Mouse (Mus musculus): ENCODE measurements at regions not wholly inside any gene's neighbourhood (a gene's known extent, or its start where the extent isn't known, plus 50 kb on each side); places are given as distances from the start of the nearest gene placed in this dataset.

DNA sequence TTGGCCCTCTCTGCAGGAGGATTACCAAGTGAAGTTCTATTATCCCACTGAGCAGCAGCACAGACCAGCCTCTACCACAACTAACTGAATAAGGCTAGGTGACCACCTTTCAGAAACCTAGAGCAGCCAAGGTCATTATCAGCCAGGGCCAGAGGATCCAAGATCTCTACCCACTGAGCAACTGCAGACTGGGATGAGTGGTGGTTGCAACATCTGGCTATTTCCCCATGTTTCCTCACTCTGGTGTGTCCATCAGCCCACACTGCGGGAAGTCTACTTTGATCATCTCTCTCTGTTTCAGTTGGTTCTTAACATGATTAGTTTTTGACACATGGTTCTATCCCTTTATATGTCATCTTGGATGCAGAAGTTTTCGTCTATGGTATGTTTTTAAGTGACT is 157.2 kb downstream of the Cog6 start:
- no peak for DNase-seq

DNA sequence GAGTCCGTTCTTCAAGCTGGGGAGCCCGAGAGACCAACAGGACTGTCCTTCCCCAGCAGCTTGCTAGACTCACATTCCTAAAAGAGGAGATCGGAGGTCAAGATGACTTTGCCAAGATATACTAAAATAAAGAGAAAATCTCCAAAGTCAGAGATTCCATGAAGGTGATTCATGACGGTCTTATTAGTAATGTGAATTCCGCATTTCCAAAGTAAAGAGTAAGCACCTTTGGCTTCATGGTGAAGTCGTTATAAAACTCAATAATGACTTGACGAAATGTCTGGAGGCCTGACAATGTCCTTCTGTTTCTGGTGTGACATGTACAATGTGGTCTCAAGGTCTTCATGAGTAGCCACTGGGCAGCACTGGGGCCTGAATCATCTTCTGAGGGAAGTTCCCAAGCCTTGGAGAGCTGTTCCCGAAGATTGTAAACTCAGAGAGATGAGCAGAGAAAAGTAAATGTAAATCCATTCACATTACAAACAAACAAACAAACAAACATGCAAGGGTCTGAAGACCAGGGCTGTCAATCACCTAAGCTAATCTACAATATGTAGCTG is 157.7 kb downstream of the Cog6 start:
- DNase-seq = no peak

GRCm38 (mm10) chr3:52858259-52858658 is 158.8 kb downstream of the Cog6 start:
- no peak for DNase-seq

GRCm38 (mm10) chr3:52857076-52857475 is 160.0 kb downstream of the Cog6 start:
- DNase-seq = no peak

- no peak for DNase-seq
These were observed 162.5 kb downstream of the Cog6 start for GRCm38 (mm10) chr3:52854560-52854959.

DNA sequence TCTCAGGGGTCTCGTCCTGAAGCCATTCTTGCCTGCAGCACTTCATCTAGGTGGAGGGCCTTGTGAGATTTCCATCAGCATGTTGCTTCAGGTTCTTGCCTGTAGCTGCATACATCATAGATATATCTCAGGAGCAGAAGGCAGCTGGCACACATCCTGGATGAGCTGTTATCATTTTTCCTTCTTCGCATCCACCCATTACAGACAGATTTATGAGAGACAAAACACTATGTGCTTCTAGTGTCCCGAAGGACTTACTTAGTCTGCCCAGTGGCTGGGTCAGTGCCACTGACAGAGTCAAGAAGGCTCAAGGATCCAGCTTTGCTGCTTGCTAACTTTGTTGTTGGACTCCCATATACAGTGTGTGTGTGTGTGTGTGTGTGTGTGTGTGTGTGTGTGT is 163.9 kb downstream of the Cog6 start:
- no peak for DNase-seq

GRCm38 (mm10) chr3:52845166-52845565 is 171.9 kb downstream of the Cog6 start:
- DNase-seq = no peak

GRCm38 (mm10) chr3:52843998-52844397 is 173.0 kb downstream of the Cog6 start:
- DNase-seq = peak; percentile 89

- DNase-seq = no peak
These were observed 174.1 kb downstream of the Cog6 start for GRCm38 (mm10) chr3:52842866-52843425.

DNA sequence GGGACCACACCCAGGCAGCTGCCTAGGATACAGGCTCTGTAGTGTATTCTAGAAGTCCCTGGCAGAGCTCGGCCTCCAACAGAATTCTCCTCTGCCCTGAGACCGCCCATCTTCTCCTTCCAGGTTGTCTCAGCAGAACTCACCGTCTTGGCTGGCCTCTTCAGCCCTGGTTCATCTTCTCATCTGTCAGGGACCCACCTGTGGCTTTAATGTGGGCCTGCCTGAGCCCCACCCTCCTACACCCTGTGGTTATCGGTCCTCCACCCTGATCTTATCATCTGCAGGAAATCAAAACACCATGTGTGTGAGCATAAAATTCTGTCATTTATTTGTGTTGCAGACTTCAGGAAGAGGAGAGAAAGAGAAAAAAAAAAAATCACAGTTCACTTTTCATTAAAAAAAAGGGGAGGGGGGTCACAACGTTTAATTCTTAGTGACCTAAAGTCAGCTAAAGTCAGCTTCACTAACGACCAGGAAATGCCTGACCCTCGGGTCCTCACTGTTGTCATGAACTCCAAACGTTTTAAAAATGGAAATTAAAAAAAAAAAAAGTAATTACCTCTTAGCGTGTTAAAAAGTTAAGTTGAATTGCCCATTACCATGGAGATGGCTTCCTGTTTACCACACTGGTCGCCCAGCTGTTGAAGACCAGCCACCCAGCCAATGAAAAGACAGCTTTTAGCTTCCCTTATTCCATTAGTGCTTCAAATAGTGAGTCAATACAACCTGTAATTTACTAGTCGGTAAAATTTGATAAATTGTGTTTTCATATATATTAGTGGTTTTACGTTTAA is 176.7 kb downstream of the Cog6 start:
- DNase-seq = no peak

- no peak for DNase-seq
These were observed 179.0 kb downstream of the Cog6 start for GRCm38 (mm10) chr3:52838020-52838419.

DNA sequence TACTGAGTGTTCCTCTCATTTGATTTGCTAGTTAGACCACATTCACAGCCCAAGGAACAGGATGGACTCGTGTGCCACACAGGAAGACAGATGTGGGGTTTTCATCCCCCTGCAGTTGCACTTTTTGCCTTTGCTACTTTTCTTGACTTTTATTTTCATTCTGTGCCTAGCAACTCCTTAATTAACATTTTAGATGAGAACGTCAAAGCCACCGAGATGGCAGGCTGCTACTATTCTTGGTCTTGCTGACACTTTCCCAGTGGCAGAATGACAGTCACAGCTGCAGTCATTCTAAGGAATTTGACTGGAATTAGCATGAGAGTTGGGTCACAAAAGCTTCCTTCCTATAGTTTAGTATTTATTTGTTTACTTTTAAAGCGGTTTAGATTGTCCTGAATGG is 179.5 kb downstream of the Cog6 start:
- no peak for DNase-seq

DNA sequence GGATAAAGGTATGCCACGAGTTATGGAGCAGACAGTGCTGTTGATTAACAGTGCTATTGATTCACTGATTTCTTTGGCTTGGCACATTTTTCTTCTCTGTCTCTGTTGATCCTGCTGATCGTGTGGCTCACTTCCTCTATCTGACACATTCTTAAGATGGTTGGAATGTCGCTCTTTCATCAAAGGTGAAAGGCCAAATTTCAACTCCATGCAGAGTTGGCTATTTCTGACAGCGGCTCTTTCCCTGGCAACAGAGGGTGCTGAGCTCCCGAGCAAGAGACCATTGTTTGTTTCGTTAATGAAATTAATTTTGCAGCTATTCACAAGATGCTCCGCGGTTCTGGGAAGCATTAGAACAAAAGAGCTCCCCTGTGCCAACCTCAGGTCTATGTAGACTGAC is 180.3 kb downstream of the Cog6 start:
- peak; percentile 54 for DNase-seq

DNA sequence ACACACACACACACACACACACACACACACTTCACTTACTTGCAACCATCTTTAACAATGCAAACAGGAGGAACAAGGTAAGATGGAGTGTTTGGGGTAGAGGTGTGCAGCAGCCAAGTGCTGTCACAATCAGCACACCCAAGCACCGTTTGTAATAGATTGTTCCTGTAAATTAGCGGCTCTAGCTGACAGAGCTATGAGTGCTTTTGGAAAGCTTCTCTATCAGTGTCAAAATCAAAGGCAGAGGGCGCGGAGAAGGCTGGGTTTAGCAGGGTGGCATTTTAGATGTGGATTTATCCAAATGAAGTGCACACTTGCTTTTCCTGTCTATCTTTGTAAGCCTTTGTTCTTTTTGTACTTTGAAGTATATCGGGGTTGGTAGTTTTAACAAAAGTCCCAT is 184.6 kb downstream of the Cog6 start:
- no peak for DNase-seq

DNA sequence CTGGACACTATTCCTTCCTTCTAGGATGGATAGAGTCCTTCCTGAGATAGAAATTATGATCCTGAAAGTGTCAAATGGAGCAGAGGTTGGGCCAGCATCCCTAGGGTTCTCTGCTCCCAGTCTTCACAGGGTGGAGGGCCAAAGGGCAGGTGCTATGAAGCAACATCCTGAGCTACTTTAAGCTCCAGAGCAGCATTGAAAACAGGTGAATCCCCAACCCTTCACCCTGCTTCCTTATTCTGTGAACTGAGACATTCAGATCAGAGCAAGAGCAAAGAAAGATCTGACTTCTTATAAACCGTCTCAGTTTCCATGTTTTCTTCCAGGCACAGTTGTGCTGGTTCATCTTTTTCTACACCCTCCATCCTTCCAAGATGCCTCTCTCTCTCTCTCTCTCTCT is 185.1 kb downstream of the Cog6 start:
- no peak for DNase-seq

DNA sequence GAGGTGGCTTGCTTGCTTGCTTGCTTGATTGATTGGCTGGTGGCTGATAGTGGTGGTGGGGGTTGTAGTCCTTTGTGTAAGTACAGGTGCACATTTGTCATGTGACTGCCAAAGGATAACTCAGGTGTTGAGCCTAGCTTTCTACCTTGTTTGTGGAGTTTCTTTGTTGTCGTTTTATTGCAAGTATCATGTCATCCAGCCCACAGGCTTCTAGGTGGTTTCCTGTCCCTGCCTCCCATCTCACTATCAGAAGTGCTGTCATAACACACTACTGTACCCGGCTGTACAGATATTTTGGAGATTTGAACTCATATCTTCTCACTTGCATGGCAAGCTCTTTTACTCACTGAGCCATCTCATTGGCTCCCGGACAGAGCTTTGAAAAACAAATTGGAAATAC is 186.9 kb downstream of the Cog6 start:
- DNase-seq = no peak

GRCm38 (mm10) chr3:52829069-52829468 is 188.0 kb downstream of the Cog6 start:
- no peak for DNase-seq

DNA sequence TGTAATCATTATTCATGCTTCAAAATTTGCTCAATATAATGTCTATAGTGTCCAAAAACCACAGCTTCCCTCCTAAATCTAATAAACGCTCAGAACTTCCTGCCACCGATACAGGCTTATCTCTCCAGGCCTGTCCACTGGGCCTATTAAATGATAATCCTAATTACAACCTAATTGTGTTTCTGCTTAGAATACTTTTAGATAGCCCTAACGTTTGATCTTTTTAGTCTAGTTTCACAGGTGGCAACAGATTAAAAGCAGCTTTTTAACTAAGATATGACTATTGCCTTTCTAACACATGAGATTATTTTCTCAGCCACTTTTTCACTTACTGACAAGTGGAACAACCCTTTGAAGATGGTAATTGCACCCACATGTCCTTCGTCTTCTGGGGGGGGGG is 188.6 kb downstream of the Cog6 start:
- no peak for DNase-seq

- DNase-seq = no peak
These were observed 194.2 kb downstream of the Cog6 start for GRCm38 (mm10) chr3:52822848-52823247.

GRCm38 (mm10) chr3:52821450-52821849 is 195.6 kb downstream of the Cog6 start:
- no peak for DNase-seq

GRCm38 (mm10) chr3:52818401-52818800 is 198.6 kb downstream of the Cog6 start:
- DNase-seq = no peak

GRCm38 (mm10) chr3:52817416-52817815 is 199.6 kb downstream of the Cog6 start:
- no peak for DNase-seq

- peak; percentile 27 for DNase-seq
These were observed 201.5 kb downstream of the Cog6 start for GRCm38 (mm10) chr3:52815497-52815896.

DNA sequence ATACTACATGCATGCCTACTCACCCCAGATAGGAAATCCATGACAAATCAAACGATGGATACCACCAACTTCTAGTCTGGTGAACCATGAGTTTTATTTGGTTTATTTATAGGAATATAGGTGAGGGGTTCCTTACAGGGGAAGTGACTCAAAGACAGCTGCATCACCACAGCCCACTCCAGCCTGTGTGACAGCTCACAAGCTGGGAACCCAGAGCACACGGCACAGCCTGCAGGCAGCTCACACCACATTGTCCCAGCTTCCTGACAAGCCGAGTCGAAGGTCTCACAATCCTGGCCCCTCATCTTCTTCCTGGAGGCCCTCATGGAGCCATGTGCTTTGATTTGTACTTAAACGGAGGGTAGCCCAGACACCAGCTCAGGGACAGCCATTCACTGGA is 214.7 kb downstream of the Cog6 start:
- DNase-seq = no peak

DNA sequence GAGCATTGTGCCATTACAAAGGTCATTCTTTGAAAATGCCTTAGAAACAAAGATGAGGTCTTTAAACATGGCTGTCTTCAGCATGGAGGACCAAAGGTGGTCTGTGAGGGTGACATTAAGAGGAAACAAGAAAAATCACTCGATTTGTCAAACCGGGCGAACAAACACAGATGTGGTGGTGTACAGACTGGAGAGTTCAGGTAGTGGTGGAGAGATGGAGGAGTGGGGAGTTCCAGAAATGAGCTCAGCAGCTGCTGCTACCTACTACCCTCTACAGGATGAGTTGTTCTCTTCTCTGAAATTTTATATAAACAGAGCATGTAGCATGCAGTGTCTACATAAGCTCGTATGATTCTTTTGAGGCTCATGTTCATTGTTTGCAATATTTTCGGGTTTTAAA is 215.6 kb downstream of the Cog6 start:
- no peak for DNase-seq
